Mouse (Mus musculus) regulatory T cell (primary cell): ENCODE data around the gene Atrnl1.
"Not testable (repeated sequence)": the region's sequence is repeated elsewhere in the genome, so short reads cannot be mapped to it uniquely, and the experiment has no call there.

Experiments
- in situ Hi-C: fragments of 300-600 bp; cut with MboI, MseI; formaldehyde crosslinking; loops from one replicate; pipeline ENCODE4 v1.15.1; 2025; ENCODE audit warnings: high pct_unique_total_duplicates

Gene Atrnl1

GRCm38 (mm10) chr19:58021514-58022284, 410.9 kb downstream of the Atrnl1 start:
- in situ Hi-C loops, result no loop called here

- in situ Hi-C loops, result no loop called here
These were observed 412.5 kb downstream of the Atrnl1 start for GRCm38 (mm10) chr19:58023216-58023825.

- in situ Hi-C loops, result no loop called here
These were observed 414.2 kb downstream of the Atrnl1 start for GRCm38 (mm10) chr19:58025053-58025452.

GRCm38 (mm10) chr19:58029661-58030060, 418.8 kb downstream of the Atrnl1 start:
- in situ Hi-C loops, result no loop called here

GRCm38 (mm10) chr19:58033241-58033640, 422.4 kb downstream of the Atrnl1 start:
- in situ Hi-C loops, result no loop called here

- in situ Hi-C loops, result no loop called here
These were observed 425.3 kb downstream of the Atrnl1 start for GRCm38 (mm10) chr19:58036166-58036565.

GRCm38 (mm10) chr19:58043120-58043519, 432.3 kb downstream of the Atrnl1 start:
- in situ Hi-C loops, result no loop called here

- in situ Hi-C loops, result no loop called here
These were observed 432.7 kb downstream of the Atrnl1 start for GRCm38 (mm10) chr19:58043550-58043949.

- in situ Hi-C loops, result no loop called here
These were observed 434.0 kb downstream of the Atrnl1 start for GRCm38 (mm10) chr19:58044816-58045215.

- in situ Hi-C loops, result no loop called here
These were observed 435.8 kb downstream of the Atrnl1 start for GRCm38 (mm10) chr19:58046656-58047055.

GRCm38 (mm10) chr19:58050410-58050809, 439.6 kb downstream of the Atrnl1 start:
- in situ Hi-C loops, result not testable (repeated sequence)

GRCm38 (mm10) chr19:58050986-58051385, 440.2 kb downstream of the Atrnl1 start:
- in situ Hi-C loops, result no loop called here

- in situ Hi-C loops, result no loop called here
These were observed 441.1 kb downstream of the Atrnl1 start for GRCm38 (mm10) chr19:58051905-58052304.

- in situ Hi-C loops, result no loop called here
These were observed 441.8 kb downstream of the Atrnl1 start for GRCm38 (mm10) chr19:58052444-58053135.

GRCm38 (mm10) chr19:58059719-58060118, 448.9 kb downstream of the Atrnl1 start:
- in situ Hi-C loops, result no loop called here

GRCm38 (mm10) chr19:58060199-58060853, 449.5 kb downstream of the Atrnl1 start:
- in situ Hi-C loops, result no loop called here

GRCm38 (mm10) chr19:58060854-58061358, 450.1 kb downstream of the Atrnl1 start:
- in situ Hi-C loops, result no loop called here

- in situ Hi-C loops, result no loop called here
These were observed 451.1 kb downstream of the Atrnl1 start for GRCm38 (mm10) chr19:58061933-58062332.

- in situ Hi-C loops, result no loop called here
These were observed 452.7 kb downstream of the Atrnl1 start for GRCm38 (mm10) chr19:58063541-58063940.

GRCm38 (mm10) chr19:58064116-58065000, 453.5 kb downstream of the Atrnl1 start:
- in situ Hi-C loops, result no loop called here

GRCm38 (mm10) chr19:58065001-58065314, 454.1 kb downstream of the Atrnl1 start:
- in situ Hi-C loops, result no loop called here
